Mouse (Mus musculus) thymus, adult 18-20 months (tissue): ENCODE results near the gene Aicda.
"Not testable (repeated sequence)": the region's sequence is repeated elsewhere in the genome, so short reads cannot be mapped to it uniquely, and the experiment has no call there.

Experiments used
- DNase-seq, 2 experiments: peaks; one replicate each; pipeline ENCODE4 v3.0.0; 2022; ENCODE audit warnings: mixed read lengths in 2 of 2

Aicda gene

DNA sequence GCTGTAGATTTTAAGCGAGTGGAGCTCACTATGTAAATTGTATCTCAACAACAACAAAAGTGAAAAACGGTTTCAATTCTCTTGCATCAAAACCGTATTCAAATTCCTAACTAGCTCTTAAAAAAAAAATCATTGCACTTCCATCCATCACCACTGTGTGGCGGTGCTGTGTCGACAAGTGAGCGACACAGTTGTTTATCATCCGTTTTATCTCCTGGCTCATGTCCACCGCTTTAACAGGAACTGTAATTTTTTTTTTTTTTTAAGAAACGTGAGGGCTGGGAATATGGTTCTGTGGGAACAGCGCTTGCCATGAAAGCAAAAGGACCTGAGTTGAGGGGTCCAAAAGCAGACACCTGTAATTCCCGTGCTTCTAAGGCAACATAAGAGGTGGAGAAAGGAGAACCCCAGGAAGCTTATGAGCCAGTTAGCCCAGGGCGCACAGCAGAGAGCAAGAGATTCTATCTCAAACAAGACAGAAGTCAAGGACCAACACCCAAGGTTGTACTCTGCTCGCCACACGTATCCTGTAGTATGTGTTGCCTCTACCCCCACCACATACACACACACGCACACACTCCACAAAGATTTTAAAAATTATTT lies 3.5 kb downstream of the Aicda start:
- peak in 1 of 2 experiments; percentile 9 for DNase-seq

DNA sequence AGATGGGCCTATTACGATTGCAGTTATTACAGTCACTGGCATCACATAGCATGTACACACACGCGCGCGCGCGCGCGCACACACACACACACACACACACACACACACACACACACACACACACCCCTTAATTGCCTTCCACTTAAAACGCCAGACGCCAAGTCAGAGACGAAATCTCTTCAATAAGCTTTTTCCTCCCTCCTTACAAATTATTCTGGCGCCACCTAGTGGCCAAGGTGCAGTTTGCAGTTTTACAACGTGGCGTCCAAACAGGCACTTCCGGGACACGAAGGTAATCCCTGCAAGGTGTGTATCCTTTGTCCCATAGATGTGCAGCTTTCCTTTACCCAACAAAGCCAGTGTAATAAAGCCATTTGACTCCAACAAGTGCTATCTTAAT lies 6.8 kb downstream of the Aicda start:
- peak; percentile 51 to 52 for DNase-seq

DNA sequence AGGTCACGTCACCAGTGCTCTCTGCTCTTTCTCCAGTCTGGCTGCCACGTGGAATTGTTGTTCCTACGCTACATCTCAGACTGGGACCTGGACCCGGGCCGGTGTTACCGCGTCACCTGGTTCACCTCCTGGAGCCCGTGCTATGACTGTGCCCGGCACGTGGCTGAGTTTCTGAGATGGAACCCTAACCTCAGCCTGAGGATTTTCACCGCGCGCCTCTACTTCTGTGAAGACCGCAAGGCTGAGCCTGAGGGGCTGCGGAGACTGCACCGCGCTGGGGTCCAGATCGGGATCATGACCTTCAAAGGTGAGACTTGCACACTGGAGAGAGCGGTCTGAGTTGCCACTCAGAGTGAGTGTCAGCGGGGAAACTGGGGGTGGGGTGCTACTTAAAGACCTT lies 7.4 kb downstream of the Aicda start:
- DNase-seq = peak in 1 of 2 experiments; percentile 3

- no peak for DNase-seq
Measured at GRCm38 (mm10) chr6:122562463-122562862, 8.9 kb downstream of the Aicda start.

GRCm38 (mm10) chr6:122565070-122565784 lies 11.6 kb downstream of the Aicda start:
- DNase-seq = no peak

GRCm38 (mm10) chr6:122569113-122569512 lies 15.5 kb downstream of the Aicda start:
- no peak for DNase-seq

GRCm38 (mm10) chr6:122569762-122570161 lies 16.2 kb downstream of the Aicda start:
- DNase-seq = no peak

DNA sequence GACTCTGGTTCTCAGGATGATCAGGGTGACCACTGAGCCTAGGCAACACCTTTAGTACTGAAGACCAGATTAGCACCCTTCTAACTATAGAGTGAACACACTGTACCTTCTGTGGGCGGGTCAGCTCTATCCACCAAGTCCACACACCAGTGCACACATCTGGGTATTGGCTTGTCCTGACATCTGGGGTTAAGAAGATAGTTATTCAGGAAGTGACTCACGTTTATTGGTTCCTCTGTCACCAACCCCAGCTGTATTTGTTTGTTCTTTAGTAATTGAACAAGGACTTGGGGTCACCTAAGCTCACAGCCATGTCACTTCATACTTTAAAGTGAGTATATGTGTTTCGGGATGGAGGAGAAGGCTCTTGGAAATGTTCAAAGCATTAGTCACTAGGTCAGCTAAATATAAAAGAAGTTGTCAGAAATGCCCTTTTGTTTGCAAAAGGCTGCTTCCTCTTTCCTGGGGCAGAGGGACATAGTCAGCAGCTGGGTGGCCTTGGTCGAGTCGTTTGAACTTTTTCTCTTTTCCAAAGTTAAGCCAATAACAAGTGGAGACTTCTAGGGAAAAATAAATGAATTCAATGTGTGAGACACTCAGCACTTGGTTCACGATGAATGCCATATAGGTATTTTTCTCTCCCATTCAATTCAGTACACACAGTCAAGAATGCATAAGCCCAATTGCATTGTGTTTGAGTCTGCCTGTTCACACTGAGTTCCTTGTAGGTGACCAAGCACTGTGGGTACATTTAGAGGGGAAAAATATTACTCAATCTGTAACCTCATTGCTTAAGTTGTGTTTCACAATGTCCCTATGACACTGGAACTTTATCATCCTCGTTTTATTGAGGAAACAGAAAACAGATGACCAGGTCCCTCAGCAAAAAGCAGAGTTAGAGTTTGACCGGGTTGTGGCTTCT lies 17.4 kb downstream of the Aicda start:
- no peak for DNase-seq

DNA sequence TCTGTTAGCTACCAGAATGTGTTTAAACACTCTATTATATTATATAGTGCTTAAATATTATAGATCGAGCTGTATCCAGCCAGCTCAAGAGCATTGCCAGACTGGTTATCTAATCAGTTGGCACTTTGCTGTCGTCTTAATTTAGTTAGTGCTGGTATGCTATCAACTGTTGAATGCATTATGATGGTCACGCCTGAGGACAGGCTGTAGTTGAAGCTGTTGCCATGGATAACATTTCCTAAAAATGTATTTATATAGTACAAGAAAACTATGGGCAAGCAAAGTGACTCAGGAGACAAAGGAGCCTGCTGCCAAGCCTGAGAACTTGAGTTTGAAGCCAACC lies 18.0 kb downstream of the Aicda start:
- DNase-seq = no peak

DNA sequence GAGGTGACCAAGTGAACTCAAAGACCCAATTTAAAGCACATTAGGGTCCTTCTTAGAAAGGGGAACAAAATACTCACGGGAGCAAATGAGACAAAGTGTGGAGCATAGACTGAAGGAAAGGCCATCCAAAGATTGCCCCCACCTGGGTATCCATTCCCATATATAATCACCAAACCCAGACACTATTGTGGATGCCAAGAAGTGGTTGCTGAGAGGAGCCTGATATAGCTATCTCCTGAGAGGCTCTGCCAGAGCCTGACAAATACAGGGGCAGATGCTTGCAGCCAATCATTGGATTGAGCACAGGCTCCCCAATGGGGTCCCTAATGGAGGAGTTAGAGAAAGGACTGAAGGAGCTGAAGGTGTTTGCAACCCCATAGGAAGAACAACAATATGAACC lies 21.4 kb downstream of the Aicda start:
- not testable (repeated sequence) for DNase-seq

DNA sequence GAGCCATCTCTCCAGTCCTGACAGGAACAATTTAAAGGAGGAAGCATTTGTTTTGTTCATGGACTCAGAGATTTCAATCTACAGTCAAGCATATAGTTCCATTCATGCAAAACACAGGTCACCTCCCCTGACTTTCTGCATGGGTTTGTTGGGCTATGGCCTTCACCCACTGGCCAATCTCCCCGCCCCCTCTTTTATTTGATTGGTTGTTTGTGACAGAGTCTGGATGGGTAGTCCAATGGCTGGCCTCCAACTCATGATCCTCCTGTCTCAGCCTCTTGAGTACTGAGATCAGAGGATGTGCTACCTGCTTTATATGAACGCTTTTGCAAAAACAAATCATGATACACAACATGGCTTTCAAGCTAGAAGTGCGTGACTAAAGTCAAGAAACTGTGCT lies 23.4 kb downstream of the Aicda start:
- DNase-seq = no peak

GRCm38 (mm10) chr6:122579086-122579485 lies 25.5 kb downstream of the Aicda start:
- DNase-seq = no peak

GRCm38 (mm10) chr6:122591027-122591758 lies 37.6 kb downstream of the Aicda start:
- no peak for DNase-seq

GRCm38 (mm10) chr6:122592905-122593304 lies 39.3 kb downstream of the Aicda start:
- no peak for DNase-seq

DNA sequence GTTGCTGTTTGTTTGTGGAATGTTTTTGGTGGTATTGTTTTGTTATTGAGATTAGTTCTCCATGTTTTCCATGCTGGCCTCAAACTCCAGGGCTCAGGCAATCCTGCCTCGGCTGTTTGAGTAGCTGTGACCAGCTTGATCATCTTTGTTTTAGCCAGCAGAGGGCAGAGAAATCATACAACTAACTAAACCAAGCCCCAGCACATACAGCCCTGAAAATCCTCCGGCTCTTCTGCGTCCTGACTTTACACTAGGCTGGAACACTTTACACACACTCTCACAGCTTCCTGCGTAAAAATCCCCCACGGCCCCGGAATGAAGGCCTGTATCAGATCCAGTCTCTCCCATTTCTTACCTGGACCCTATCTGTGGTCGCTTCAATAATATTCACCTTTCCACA lies 42.0 kb downstream of the Aicda start:
- no peak for DNase-seq

DNA sequence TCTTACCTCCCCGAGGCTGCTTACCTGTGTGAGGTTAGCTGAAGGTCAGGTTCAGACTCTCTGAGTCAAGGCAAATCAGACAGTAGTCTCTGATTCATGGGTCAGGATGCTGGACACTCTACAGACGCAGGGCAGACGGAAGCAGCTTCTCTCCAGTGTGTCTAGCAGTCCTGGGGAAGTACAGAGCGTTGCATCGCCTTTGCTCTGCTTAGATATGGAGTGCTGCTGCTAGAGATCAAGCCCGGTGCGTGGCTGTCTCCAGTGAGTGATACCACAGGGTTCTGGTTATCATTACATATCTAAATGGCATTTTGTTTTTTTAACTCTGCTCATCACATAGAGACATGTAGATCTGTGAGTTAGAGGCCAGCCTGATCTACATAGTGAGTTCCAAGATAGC lies 43.0 kb downstream of the Aicda start:
- no peak for DNase-seq

GRCm38 (mm10) chr6:122598014-122598413 lies 44.4 kb downstream of the Aicda start:
- no peak for DNase-seq

DNA sequence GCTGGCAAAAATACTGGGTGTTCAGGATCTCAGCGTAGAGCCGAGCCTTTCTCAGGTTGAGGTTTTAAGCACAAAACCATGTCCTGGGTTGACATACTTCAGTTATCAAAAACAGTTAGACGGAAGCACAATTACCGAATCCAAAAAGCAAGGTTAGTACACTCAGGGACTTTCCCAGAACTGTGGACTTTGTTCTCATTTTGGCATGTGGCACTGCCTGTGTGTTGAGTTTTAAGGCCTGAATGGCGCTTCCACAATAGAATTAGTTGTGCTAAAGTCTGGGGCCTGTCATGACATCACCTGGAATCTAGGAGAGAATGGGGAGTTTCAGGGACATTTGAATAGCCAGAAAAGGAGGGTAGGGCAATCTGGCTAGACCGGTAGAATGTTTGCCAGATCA lies 44.8 kb downstream of the Aicda start:
- DNase-seq = no peak

DNA sequence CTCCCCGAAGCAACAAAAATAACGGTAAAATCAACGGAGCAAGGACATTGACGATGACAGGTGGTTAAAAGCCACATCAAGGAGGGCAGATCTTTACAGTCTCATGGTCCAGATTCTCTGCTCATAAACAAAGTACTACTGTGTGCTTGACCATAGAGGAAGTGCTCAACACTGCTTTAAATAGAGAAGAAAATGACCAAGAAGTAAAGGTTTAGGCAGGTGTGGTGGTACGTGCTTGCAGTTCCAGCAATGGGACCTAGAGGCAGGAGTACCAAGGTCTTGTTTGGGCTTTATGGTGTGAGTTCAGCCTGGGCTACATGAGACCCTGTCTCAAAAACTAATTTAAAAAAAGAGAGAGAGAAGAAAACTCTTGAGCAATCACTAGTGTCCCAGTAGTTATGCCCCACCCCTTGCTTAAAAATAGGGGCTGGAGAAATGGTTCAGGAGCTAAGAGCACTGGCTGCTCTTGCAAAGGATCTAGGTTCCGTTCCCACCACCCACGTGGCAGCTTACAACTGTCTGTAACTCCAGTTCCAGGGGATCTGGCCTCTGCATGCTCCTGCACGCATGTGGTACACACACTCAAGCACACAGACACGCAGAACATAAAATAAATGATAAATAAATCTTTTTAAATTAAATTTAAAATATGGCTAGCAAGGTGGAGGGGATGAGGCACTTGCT lies 45.6 kb downstream of the Aicda start:
- DNase-seq = no peak

DNA sequence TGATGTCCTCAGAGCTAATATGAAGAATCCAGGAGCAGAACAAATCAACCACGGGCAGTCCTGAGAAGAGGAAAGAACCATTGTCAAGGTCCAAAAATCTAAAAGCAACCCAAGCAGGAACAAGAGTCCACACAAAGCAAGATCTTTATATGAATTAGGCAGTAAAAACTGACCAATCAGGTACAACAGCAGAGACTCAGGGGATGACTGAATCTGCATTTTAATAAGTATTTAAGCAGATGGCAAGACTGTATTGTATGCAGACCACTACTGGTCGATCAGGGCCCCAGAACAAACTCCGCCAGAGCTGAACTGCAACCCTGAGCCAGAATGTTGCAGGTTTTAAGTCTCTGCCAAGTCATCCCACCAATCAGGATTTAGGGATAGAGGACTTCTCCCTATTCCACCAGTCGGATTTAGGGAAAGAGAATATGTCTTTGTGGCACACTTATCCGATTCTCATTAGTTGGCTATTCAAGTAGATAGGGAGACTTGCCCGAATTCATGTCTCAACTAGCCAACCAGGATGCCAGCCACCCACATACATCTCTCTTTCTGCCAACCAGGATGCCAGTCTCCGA lies 46.6 kb downstream of the Aicda start:
- DNase-seq = no peak

DNA sequence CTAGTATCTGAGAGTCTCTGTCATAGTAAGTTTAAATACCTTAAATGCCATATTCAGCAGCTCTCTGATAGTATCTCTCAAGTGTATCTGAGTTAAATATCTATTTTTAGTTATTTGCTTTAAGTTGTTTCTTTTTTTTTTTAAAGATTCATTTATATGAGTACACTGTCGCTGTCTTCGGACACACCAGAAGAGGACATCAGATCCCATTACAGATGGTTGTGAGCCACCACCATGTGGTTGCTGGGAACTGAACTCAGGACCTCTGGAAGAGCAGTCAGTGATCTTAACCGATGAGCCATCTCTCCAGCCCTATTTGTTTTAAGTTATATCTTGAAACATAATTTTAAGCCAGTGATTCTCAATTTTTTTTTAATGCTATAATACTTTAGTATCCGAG lies 47.4 kb downstream of the Aicda start:
- DNase-seq = no peak

- DNase-seq = no peak
Measured at GRCm38 (mm10) chr6:122601615-122602014, 48.0 kb downstream of the Aicda start.
